24 mouse cellular contexts compared by ENCODE assay signal in genomic region chr11:4545976-4546375, GRCm38 (mm10). TPM values are rescaled to one million over a fixed set of nuclear protein-coding genes. Genes with fewer than 3 reads are reported as not detected.
DNase-seq lines count a peak whose midpoint lies in the region; ATAC-seq and TF ChIP-seq lines count a peak whose summit lies in the region.
"Had no signal": no experiment of that assay in that cellular context is flagged by ENCODE, and none has a peak within 500 bp of the region (broad histone marks: within the 10 kb centered on the region; RNA-seq: fewer than 3 reads in every experiment).

No protein-coding gene starts in this region.

- peak overlapping the region; percentile 31; the same call in 1 of the 2 replicates for H3K4me2 ChIP-seq in liver, embryonic 12.5 days
- H3K4me2 ChIP-seq in liver, postnatal 0 days (ENCODE audit: low read depth, low read length) = no peak overlapping the region
- H3K4me2 ChIP-seq: forebrain, embryonic 13.5 days; heart, embryonic 13.5 days; hindbrain, embryonic 14.5 days; kidney, embryonic 15.5 days; midbrain, embryonic 13.5 days; stomach, embryonic 15.5 days had no signal

- H3K36me3 ChIP-seq in liver, adult 2 months (ENCODE audit: control insufficient read depth, insufficient read depth, low read length) = no peaks in the 10 kb centered on the region
- H3K36me3 ChIP-seq in liver, embryonic 12.5 days = peaks cover 11% of the 10 kb centered on the region; the same call in 1 of the 2 replicates
- H3K36me3 ChIP-seq in liver, postnatal 0 days (replicated peaks; ENCODE audit: insufficient read depth, low read length) = 0 out of 2 replicates have a peak, but pooled peaks cover 3% of the 10 kb centered on the region
- H3K36me3 ChIP-seq: heart, embryonic 13.5 days; kidney, embryonic 15.5 days; midbrain, embryonic 13.5 days; stomach, embryonic 15.5 days had no signal

- H3K27me3 ChIP-seq in liver, adult 2 months (ENCODE audit: control insufficient read depth, insufficient read depth, low read length) = no peaks in the 10 kb centered on the region
- no peaks in the 10 kb centered on the region for H3K27me3 ChIP-seq in liver, embryonic 12.5 days (replicated peaks)
- no peaks in the 10 kb centered on the region for H3K27me3 ChIP-seq in liver, postnatal 0 days (ENCODE audit: insufficient read depth, low read length)
- H3K27me3 ChIP-seq: forebrain, embryonic 13.5 days; heart, embryonic 13.5 days; kidney, embryonic 15.5 days; midbrain, embryonic 13.5 days; stomach, embryonic 15.5 days had no signal

- intact Hi-C loops in left cerebral cortex, postnatal 4 days (cut with DNase I) = no loop called here

- no peak for TF ChIP-seq CTCF in liver, adult 2 months (IDR thresholded peaks at IDR 0.05; ENCODE audit: low read depth, low read length)
- no peak for TF ChIP-seq CTCF in liver, postnatal 0 days (IDR thresholded peaks at IDR 0.05; ENCODE audit: low read depth)

- TF ChIP-seq POLR2A in liver, adult 2 months (IDR thresholded peaks at IDR 0.05; ENCODE audit: extremely low read depth, insufficient read depth, low read length) = no peak

- no peak for TF ChIP-seq EP300 in liver, postnatal 0 days (IDR thresholded peaks at IDR 0.05; ENCODE audit: low read depth)

- no peak overlapping the region for H3K27ac ChIP-seq in liver, adult 2 months (replicated peaks; ENCODE audit: insufficient read depth, low read depth, low read length)
- H3K27ac ChIP-seq in liver, embryonic 12.5 days = peak overlapping the region; percentile 83
- peak overlapping the region; percentile 55; the same call in 1 of the 2 replicates for H3K27ac ChIP-seq in liver, postnatal 0 days (ENCODE audit: low read depth)
- H3K27ac ChIP-seq: forebrain, embryonic 13.5 days; heart, embryonic 13.5 days; hindbrain, embryonic 14.5 days; kidney, embryonic 15.5 days; layer of hippocampus, adult 2 months; left cerebral cortex, adult 2 months; macrophage; midbrain, embryonic 13.5 days; stomach, embryonic 15.5 days had no signal

- H3K79me2 ChIP-seq in liver, adult 2 months (ENCODE audit: control insufficient read depth, insufficient read depth, low read length) = peaks cover 10% of the 10 kb centered on the region; the same call in 1 of the 2 replicates

- 42% methylated on average over 3 of the region's 3 CpGs for WGBS in liver, adult 2 months
- WGBS in liver, embryonic 12.5 days (ENCODE audit: insufficient replicate concordance) = 63% methylated on average over 3 of the region's 3 CpGs
- WGBS in liver, postnatal 0 days (ENCODE audit: insufficient replicate concordance) = 75% methylated on average over 3 of the region's 3 CpGs

- H3K9ac ChIP-seq in liver, adult 2 months (ENCODE audit: low read depth, low read length) = no peak overlapping the region
- H3K9ac ChIP-seq in liver, embryonic 12.5 days = peak overlapping the region; percentile 56
- peak overlapping the region; percentile 28; the same call in 1 of the 2 replicates for H3K9ac ChIP-seq in liver, postnatal 0 days (replicated peaks)
- H3K9ac ChIP-seq: forebrain, embryonic 13.5 days; heart, embryonic 13.5 days; hindbrain, embryonic 14.5 days; kidney, embryonic 15.5 days; midbrain, embryonic 13.5 days; stomach, embryonic 15.5 days had no signal

- H3K4me3 ChIP-seq in liver, adult 2 months (ENCODE audit: insufficient read depth, low read depth, low read length) = no peak overlapping the region
- H3K4me3 ChIP-seq in liver, embryonic 12.5 days = no peak overlapping the region
- H3K4me3 ChIP-seq in liver, postnatal 0 days (ENCODE audit: low read depth, low read length) = no peak overlapping the region
- H3K4me3 ChIP-seq: forebrain, embryonic 13.5 days; heart, embryonic 13.5 days; kidney, embryonic 15.5 days; layer of hippocampus, adult 2 months; left cerebral cortex, adult 2 months; midbrain, embryonic 13.5 days; stomach, embryonic 15.5 days had no signal

- ATAC-seq in liver, embryonic 12.5 days = no peak
- no peak for ATAC-seq in liver, postnatal 0 days
- ATAC-seq: forebrain, embryonic 13.5 days; intestine, postnatal 0 days; lung, postnatal 0 days; midbrain, embryonic 13.5 days had no signal

- DNase-seq in cerebellum, postnatal 10 days = peak; percentile 25 to 36
- no peak for DNase-seq in cerebellum, adult 11 months
- peak; percentile 66 for DNase-seq in liver, adult 2 months (ENCODE audit: extremely low read depth, low read depth, low spot score)
- no peak for DNase-seq in liver
- DNase-seq in liver, postnatal 0 days = no peak
- DNase-seq in left cerebral cortex, postnatal 4 days = no peak
- DNase-seq in lung, postnatal 36 days = no peak
- DNase-seq: adrenal gland, postnatal 25 days; B cell, adult 2 months; heart, postnatal 10 days; kidney, postnatal 25 days; lung, adult 18-20 months had no signal

- H3K9me3 ChIP-seq in liver, embryonic 12.5 days (replicated peaks) = no peaks in the 10 kb centered on the region
- H3K9me3 ChIP-seq in liver, postnatal 0 days (ENCODE audit: low read length) = no peaks in the 10 kb centered on the region
- H3K9me3 ChIP-seq: forebrain, embryonic 13.5 days; heart, embryonic 13.5 days; kidney, embryonic 15.5 days; midbrain, embryonic 13.5 days; stomach, embryonic 15.5 days had no signal

- H3K4me1 ChIP-seq in liver, adult 2 months (ENCODE audit: control insufficient read depth, insufficient read depth, low read length) = no peaks in the 10 kb centered on the region; the same call in 1 of the 2 replicates
- H3K4me1 ChIP-seq in liver, embryonic 12.5 days = peaks cover 81% of the 10 kb centered on the region
- H3K4me1 ChIP-seq in liver, postnatal 0 days (ENCODE audit: insufficient read depth) = peaks cover 18% of the 10 kb centered on the region
- H3K4me1 ChIP-seq: kidney, embryonic 15.5 days; stomach, embryonic 15.5 days had no signal

RNA-seq across cellular contexts. Expression of gene Mtmr3, which starts 48.7 kb away (rescaled TPM):
- total RNA-seq in liver, adult 2 months (2014; rRNA removed) = 19.4 and 22.9 TPM in 2 replicates
- polyA plus RNA-seq in liver, adult 2 months (2012; rRNA removed) = 10.0 and 12.4 TPM in 2 replicates
- polyA plus RNA-seq in liver, embryonic 12.5 days (2016; fragmentation: Nextera tagmentation; extraction: Ambion mirVana) = 38.8 and 41.4 TPM in 2 replicates
- 10.3 and 11.2 TPM in 2 replicates for polyA plus RNA-seq in liver, postnatal 0 days (2015; fragmentation: Nextera tagmentation; extraction: Ambion mirVana)
- total RNA-seq in left cerebral cortex, postnatal 4 days (2021) = 10 to 100 TPM; 74.2 to 76.6 TPM

Comparison
In these comparisons a context has a peak if more than half of its experiments do, and no peak if none do; other contexts are left out.
1. DNase-seq: peak in cerebellum, postnatal 10 days (2 of 2) and liver, adult 2 months (single experiment); none in cerebellum, adult 11 months (single experiment), liver (single experiment), liver, postnatal 0 days (single experiment), left cerebral cortex, postnatal 4 days (single experiment) and lung, postnatal 36 days (single experiment).